Mouse (Mus musculus) left cerebral cortex, adult 11 months (tissue): ENCODE measurements around the gene Hba-x.
"Not testable (repeated sequence)": the region's sequence is repeated elsewhere in the genome, so short reads cannot be mapped to it uniquely, and the experiment has no call there.

ENCODE experiments used
- DNase-seq: peaks from one replicate; pipeline ENCODE4 v3.0.0; 2022; ENCODE audit warnings: low spot score

Gene Hba-x

DNA sequence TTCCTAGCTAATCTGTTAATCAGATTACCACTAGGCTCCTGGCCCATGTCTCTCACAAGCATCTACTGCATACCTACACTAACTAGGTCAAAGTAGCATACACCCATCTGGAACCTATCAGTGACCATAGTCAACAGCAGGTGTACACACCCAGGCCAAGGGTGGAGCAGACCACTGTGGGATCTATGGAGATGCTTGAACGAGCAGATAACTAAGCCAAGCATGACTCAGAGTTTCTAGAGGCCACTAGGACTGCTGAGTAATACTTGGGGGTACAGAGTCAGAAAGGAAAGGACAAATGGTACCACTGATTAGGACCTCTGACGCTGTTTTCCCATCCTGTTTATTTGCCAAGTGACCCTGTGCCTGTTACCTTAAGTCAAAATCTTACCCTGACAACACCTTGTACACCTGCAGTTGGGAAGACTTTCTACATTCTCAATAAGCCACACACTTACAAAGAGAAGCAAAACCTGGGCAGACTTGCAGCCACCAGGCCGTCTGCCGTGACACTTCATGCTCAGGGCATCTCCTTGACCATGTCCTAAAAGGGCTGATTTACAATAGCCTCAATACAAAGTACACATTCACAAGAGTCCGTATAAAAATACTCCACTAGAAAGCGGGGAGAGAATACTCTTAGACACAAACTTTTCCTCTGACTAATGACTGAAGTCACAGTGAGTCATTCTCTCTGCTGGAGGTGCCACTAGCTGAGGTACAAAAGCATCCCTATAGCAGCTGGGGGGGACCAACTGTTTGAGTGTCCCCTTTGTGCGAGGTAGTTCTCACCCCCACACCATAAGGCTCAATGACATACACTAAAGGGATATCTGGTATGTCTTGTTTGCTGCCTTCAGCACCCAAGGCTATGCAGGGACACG is 25.1 kb upstream of the Hba-x start:
- DNase-seq: no peak

DNA sequence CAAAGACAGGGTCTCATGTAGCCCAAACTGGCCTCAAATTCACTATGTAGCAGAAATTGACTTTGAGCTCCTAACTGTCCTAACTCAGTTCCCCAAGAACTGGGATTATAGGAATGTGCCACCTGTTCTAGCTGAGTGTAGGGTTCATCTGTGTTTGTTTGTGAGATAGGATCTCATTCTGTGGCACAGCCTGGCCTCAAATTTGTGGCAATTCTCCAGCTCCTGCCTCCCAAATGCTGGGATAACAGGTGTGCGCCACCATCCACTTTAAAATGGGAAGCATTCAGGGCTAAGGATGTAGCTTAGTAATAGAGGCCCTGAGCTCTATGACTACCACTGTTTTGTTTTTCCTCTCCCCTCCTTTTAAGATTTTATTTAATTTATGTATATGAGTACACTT is 23.1 kb upstream of the Hba-x start:
- no peak for DNase-seq

DNA sequence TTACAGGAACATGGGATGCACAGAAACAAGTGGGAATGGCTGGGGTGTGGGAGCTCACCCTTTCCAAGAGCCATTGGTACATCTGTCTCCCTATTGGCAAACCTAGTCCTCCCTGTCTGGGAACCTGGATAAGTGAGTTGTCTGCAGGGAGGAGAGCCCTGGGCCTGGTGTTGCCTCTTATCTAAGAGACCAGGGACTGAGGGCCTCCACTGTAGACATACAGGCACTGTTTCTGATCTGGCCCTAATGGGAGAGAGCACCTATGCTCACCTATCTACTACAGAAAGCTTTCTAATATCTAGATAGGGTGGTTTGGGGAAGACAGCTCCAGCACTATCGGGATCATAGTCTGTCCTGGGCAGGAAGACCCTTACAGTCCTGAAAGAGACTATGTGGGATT is 20.1 kb upstream of the Hba-x start:
- no peak for DNase-seq

DNA sequence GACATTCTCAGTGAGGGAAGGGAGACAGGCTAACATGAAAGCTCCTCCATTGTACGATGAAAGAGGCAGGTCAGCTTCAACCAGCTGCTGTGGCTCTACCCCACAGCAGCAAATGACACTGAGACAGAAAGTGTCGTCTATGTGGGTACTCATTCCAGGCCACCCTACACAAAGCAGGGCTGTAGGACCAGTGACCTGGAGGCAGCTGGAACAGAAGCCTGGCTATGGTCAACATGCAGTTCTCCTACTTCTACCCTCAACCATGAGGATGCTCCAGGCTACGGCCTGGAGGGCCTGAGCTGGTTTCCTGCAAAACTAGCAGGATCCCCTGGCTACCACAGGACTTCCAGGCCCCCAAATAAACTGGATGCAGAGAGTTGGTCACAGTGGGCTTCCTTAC is 19.6 kb upstream of the Hba-x start:
- no peak for DNase-seq

DNA sequence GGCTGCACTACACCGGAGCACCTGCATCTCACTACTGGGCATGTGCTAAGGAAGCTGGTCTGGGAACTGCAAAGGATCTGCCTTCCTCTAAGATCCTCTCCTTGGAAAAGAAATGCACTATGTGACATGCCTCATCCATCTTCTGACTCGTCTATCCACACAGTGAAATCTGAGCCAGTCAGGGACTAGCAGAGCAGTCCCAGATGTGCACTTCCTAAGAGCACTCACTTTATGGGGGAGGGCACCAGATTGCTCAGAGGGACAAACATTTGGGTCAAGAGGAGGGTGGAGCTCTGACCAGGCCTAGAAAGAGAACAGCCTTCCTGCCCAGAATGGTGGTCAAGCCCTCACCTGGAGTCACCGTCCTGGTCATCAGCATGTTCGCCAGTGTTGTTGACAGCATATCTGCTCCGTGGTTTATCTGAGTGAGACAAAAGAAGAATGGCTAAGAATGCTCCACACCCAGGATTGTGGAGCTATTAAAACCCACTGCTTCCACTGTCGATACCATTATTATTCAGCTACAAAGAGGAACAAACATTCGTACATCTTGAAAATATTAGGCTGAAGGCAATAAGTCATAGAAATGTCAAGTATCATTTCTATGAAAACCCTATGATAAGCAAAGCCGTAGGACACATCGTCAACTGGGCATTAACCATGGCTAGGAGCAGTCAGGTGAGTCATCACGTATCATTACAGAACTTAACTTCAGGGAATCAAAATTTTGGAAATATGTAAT is 13.4 kb upstream of the Hba-x start:
- no peak for DNase-seq

DNA sequence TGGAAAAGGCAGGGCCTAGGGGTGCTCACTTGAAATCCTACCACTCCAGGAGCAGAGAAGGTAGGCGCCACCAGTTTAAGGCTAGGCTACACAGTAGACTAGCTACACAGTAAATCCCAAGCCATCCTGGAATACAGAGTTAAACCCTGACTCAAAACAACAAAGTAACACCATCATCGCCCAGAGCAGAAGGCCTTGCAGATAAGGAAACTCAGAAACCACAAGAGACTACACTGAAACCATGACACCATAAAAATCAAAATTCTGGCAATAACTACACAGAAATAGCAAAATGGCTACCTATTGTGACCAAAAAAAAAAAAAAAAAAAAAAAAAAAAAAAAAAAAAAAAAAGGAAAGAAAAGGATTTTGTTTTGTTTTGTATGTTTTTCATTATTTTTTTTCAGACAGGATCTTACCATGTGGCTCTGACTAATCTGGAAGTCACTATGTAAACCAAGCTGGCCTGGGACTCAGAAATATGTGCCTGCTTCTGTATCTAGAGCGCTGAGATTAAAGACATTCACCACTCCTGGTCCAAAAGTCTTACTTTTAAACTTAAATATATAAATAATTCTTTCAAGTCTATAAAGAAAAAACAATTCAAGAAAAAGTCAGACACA is 11.0 kb upstream of the Hba-x start:
- no peak for DNase-seq

DNA sequence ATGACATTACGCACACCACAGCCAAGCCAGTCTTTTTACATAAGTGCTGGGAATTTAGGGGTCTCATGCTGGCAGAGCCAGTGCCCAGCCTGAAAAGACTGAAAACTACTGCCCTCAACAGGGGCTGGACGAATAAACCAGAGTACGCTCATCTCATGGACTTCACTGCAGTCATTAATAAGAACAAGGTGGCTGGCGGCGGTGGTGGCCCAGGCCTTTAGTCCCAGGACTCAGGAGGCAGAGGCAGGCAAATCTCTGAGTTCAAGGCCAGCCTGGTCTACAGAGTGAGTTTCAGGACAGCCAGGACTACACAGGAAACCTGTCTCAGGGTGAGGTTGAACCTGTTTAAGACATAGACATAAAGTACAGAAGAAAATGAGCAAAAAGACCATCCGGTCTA is 10.0 kb upstream of the Hba-x start:
- DNase-seq: no peak

DNA sequence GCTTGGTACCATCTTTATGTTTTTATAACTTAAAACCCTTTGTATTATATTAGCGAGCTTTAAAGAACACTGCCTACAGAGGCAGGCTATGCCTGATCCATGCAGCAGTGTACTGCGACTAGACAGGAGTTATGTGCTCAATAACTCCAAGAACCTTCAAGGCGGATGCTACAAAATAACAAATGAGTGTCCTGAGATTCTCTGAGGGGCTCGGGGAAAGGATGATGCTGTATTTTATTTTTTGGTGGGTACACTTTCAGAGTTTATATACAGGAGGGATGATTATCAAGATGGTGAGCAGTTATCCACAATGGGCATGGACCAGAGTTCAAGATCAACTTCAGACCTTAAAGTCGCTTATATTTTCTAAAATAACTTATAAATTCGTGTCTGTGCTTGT is 9.4 kb upstream of the Hba-x start:
- no peak for DNase-seq

DNA sequence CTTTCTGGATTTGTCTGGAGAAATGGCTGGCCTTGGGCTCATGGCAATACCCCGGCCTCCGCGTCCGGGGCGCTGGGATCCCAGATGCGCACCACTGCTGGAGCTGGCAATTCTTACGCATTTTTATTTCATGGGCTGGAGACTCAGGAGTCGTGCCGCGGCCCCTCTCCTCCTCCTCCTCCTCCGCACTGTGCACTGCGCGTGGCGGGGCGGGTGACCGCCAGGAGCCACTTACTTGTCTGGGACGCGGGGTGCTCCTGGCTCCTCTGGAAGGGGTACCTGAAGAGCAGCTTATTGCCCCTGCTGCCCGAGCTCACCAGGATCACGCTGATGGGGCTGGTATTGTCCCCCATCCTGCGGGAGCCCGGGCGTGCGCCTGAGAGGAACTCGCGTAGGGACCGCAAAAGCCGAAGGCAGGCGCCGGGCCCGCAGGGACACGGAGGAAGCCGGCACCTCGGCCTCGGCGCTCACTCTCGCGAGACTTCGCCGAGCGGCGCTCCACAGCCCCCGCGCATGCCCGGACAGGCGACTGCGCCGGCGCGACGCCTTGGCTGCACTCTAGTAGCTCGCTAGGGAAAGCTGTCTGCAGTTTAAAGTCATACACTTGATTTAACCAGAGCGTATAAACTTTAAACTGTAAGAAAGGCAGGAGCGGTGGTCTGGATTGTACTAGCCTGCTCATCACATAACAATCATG is 8.9 kb upstream of the Hba-x start, which contains the start of gene Nprl3:
TSS of gene Nprl3 (minus strand) at position 520 of the 697 bp plus-strand sequence.
- peak; percentile 92 for DNase-seq

DNA sequence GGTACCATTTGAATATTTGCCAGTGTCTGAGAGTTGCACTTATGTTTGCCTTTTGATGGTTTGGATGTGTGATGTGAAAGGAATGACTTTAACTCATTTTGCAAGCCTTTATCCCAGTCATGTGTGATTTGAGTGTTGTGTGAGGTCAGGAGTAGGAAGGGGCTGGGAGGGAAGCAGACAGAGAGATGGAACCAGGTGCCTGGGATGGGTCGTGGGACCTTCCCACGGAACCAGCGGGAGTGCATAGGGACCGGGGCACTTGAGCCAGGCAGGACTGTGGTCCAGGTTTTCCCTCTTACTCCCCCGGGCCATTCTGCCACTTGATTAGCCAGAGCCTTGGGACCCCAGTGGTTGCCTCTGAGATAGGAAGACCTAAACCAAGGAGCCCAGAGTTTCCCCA is 8.2 kb upstream of the Hba-x start:
- DNase-seq: no peak

DNA sequence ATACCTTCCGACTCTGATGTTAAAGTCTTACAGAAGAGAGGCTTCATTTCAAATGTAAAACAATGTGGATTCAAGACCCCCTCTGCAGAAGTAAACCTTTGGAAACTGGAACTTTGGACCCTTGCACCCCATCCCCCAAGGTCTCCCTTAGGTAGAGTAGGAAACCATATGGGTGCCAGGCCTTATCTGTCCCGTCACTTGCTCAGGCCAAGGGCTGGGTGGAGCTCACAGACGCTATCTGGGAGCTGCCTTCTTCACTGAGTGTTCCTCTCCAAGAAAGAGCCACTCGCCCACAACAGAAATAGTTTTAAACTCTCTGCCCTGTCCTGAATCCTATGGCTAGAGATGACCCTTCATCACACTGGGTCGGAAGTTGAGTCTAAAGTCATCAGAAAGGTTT is 7.2 kb upstream of the Hba-x start:
- DNase-seq: no peak

DNA sequence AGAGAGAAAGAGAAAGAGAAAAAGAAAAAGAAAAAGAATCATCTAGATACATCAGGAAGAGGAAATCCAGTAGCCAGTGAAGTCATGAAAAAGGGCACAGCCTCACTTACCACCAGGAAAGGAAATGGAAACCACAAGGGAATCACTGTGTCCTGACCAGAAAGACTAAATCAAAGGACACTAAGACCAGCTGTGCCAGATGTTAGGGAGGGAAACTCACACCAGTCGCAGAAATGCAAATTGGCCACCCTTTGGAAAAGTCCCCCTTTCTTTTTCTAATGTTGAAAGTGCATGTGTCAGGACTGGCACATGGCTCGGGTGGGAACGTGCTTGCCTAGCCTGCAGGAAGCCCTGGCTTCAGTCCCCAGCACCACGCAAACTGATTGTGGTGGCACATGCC is 5.0 kb upstream of the Hba-x start:
- DNase-seq: no peak

DNA sequence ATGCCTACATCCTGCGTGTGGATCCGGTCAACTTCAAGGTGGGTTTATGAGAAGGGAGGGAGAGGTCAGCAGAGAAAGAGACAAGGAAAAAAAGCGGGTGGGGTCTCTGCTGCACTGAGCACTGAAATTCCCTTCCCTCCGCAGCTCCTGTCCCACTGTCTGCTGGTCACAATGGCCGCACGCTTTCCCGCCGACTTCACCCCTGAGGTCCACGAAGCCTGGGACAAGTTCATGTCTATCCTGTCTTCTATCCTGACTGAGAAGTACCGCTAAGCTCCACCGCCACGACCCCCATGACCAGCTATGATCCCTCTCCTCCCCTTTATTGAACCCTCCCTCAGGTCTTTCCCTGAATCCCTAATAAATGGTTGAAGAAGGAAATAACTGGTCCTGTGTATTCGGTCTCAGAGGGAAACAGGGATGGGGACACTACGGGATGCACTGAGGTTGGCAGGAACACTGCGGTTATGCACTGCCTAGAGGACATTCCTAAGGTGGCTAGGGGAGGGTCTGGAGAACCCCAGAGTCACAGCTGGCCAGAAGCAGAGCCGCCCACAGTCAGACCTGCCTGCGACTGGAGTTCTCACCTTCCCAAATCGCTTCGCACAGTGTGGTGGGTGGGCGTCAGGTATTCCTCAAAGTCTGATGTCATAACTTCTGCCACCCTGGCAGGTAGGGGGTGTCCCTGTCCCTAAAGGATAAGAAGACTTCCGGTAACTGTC is 1.7 kb downstream of the Hba-x start:
- DNase-seq: no peak

DNA sequence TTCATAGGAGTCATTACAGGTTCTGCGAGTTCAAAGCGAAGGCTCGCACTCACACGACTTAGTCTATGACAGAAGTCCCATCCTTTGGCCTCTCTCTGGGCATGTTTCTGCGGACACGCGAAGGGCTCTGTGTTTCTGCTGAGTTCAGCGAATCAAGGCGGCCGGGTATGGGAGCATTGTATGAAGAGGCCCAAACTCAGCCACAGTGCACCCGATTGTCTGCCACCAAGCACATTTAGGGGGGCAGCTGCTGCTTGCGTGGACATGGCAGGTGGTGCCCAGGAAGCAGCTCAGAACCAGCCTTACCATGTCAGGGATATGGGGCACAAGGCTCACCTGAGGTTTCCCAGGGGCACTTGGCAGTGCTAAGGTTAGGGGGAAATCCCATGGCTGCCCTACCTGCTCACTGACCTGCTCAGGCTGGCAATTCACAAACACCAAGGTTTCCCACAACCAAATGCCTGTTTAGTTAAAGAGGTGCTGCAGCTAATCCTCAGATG is 2.3 kb downstream of the Hba-x start:
- no peak for DNase-seq

DNA sequence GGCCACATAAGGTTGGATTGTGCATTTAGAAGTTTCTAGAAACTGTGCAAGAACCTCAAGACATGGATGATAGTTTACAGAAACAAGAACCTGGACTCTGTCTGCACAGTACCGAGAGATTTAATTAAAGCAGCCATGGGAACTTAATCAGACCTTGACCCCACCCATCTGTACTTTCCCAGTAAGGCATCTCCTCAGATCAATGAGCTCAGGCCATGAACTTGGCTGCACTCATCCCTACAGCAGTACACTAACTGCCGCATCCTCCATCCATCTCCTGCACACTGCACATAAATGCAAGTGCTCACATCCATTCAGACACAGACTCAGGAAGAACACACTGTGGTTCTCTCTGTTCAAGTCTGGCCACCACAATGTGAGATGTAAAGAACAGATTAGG is 4.4 kb downstream of the Hba-x start:
- no peak for DNase-seq

DNA sequence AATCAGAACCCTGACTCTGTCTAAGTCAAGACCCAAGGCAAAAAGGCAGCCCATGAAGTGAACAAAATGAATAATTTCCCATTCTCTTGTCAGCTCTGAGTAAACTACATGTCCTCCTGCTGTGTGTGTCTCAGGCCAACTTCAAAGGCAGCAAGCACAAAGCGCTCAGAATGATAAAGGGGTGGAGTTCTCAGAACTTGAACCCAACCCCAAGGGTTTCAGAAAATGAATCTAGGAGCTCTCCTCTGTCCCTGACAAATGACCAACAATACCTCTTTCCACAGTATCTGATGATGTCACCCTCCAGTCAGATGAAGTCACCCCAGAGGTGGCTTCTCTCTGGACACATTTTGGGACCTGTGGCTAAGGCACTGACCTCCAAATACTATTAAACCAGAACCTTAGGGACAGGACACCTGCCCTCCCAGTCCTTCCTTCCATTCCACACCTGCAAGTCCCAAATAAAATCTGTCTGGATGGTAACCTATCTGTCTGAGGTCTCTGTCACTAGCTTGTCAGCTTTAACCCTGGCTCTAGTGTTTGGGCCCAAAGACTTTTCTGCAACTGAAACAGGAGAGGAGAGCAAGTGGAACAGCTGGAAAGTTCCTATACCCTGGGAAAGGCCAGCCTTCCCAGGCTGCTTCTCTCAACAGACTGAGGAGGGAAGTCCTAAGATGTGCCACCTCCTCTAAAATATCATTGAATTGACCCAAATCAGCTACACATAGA is 5.4 kb downstream of the Hba-x start:
- no peak for DNase-seq

DNA sequence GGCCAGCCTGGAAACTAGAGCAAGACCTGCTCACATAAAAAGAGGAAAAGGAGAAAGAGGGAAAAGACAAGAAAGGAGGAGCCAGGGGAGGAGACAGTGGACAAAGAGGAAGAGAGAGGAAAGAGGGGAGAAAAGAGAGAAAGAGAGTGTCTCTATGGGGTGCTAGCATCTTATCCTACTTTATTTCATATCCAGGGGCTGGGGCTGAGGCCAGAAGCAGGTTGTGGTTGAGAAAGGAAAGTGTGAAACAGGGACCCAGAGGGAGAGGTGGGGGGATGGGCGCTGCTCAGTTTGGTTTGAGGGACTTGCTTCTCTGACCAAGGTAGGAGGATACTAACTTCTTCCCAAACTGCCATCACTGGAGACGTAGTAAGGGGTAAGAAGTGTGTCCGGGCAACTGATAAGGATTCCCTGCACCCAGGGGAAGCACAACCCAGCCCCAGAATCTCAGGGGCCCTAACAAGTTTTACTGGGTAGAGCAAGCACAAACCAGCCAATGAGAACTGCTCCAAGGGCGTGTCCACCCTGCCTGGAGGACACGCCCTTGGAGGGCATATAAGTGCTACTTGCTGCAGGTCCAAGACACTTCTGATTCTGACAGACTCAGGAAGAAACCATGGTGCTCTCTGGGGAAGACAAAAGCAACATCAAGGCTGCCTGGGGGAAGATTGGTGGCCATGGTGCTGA is 7.0 kb downstream of the Hba-x start, which contains the start of gene Hba-a1:
TSS of gene Hba-a1 (plus strand) at position 421 of the 687 bp plus-strand sequence.
- not testable (repeated sequence) for DNase-seq

DNA sequence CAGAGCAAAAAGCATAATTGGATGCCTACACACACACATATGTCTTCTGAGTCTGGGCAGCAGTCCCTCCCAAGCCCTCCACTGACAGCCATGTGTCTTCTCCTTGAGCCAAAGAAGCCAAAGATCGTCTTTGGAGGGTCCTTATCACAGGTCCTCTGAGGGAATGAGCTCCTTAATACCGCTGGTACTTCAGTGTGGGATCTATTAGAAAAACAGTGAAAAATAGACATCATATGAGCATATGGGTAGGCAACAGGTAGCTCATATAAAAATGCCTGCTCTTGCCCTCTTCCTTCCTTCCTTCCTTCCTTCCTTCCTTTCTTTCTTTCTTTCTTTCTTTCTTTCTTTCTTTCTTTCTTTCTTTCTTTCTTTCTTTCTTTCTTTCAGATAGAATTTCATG is 8.4 kb downstream of the Hba-x start:
- not testable (repeated sequence) for DNase-seq

DNA sequence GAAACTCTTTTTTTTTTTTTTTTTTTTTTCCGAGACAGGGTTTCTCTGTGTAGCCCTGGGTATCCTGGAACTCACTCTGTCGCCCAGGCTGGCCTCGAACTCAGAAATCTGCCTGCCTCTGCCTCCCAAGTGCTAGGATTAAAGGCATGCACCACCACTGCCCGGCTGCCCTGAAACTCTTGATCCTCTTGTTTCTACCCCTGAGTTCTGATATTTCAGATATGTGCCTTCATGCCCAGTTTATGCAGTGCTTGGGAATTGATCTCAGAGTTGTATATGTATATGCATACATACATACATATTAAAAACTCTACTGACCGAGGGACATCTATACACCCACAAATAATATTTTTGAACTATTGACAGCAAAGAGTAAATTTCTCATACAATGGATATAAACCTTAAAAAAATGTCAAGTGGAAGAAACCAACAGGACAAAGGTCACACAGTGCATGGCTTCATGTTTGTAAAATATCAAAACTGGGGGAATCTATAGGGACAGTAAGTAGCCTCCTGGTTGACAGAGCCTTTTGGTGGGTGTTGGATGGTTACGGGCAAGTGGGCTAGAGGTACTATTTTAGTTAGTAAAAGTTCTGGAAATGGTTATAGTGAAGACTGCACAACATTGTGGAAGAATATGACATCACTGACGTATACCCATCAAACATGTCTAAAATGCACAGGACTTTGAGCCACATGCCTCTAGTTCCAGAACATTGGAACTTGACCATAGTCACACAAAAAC is 9.0 kb downstream of the Hba-x start:
- DNase-seq: no peak
